Mouse (Mus musculus) ovary, postnatal 14 days (tissue): ENCODE data around the gene Trim2.

Source experiments
- DNase-seq: peaks from one replicate; pipeline ENCODE4 v3.0.0; 2022; ENCODE audit warnings: low spot score

Gene Trim2

DNA sequence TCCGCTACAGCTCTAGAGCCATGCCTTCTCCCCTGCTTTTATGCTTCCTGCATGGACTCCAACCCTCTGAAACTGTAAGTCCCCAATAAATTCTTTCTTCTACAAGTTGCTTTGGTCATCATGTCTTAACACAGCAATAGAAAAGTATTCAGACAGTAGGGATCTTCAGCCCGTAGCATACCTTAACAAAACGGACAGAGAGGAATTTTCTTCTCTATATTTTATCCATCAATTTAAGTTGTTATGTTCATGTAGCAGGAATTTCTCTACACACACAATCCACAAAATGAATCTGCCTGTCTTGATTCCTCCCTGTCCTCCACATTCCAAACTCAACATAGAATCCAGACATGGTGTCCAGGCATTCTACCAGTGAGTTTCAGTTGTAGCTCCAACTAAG, at the start of gene Trim2:
Gene Trim2 (minus strand): TSS at position 101 of the 400 bp plus-strand sequence.
- no peak for DNase-seq

DNA sequence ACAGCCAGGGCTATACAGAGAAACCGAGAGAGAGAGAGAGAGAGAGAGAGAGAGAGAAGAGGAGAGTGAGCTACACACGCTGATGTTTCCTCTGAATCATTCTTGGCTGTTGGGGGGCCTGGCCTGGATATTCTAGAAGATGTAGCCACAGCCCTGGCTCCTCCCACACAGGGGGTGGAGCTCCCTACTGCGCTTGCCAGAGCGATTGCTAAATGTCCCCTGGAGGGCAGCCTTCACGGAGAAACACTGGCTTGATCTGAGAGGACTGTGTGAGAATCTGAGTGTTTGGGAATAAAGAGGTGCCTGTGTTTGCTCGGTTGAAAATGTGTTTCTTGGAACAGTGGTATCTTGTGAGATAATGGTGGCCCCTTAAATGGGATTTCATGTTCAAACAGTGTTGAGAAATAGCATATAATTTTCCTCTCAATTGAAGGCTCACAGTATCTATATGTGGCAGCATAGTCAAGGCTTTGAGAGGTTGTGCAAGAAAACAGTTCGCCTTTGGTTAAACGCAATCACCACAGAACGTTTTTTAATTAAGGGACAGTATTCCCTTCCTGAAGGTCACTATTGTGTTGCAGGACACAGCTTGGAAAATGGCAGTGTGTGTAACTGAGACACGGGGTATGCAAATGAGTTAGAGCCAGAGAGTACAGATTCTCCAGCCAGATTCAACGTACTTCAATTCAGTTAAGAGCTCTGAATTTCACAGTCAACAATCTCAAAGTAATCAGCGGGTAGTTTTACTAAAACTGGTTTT, 49.4 kb upstream of the Trim2 start:
- peak; percentile 55 for DNase-seq

DNA sequence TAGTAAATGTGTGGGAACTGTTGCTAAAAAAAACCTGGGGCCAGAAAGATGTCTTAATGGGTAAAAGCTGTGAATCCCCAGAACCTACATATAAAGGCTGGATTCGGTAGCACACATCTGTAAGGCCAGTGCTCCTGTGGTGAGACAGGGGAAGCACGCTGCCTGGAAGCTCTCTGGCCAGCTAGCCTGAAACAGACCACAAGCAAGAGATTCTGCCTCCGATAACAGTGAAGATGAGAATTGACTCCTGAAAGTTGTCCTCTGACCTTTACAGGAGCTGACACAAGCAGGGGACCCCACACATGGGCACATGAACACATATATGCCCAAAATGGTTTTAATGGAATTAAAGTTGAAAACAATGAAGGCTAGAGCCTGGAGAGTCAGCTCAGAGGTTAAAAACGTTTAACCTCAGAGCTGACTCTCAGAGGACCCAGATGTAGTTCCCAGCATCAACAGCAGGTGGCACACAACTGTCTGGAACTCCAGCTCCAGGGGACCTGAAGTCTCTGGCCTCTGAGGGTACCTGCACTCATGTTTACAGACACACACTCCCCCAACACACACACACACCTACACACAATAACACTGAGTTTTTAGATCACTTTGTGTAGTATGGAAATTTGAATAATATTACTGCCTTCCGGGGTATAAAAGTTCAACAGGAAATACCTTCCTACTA, 45.8 kb upstream of the Trim2 start:
- DNase-seq, result peak; percentile 72

DNA sequence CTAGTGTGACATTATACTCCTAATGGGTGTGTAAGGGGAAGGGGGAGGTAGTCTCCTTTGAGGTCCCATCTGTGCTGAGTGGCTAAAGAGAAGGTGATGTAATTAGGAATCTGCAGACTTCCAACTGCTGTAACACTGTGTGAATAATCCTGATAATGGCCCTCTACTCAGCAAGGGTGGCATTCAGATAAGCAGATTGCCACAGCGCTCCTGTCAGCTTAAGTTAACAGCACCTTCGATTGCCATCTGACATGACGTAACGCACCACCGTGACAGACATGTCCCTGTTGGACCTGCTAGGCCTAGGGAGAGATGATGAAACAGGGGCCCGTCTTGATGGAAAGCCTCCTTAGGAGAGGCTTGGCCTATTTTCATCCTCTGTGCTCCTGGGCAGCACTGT, 43.6 kb upstream of the Trim2 start:
- no peak for DNase-seq

DNA sequence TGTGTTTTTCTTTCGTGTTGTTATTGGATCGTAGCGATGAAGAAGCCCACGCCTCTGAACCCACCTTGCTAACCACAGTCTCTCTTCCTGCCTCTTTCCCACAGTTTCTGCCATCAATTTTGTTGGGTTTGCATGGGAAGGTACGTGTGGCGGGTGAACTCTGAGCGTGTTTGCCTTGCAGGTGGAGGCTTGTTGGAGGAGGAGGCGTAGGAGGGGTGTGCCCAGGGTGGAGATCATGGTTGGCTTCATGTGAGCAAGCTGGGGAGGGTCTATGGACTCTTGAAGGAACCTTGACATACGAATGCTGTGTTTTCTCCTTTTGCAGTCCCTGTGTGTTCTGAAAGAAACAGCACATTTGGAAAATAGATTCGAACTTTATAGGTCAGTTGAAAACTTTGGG, 43.1 kb upstream of the Trim2 start:
- DNase-seq, result no peak

DNA sequence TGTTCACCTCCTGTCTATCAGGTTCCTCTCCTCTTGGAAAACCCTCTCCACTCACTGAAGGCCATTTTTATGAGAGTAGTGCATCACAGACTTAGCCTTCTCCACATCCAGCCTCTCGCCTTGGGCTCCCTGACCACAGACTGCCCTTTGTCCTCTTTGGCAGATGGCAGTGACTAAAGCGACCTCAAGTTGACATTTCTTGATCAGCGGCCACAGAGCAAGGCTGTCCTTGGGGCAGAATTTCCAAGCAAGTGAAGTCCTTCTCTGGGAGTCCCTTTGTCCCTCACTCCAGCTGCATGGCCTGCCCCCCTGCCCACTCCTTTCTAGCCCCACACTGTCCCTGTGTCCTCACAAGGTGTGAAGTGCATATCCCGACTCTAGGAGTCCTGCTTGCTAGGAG, 40.7 kb upstream of the Trim2 start:
- no peak for DNase-seq

DNA sequence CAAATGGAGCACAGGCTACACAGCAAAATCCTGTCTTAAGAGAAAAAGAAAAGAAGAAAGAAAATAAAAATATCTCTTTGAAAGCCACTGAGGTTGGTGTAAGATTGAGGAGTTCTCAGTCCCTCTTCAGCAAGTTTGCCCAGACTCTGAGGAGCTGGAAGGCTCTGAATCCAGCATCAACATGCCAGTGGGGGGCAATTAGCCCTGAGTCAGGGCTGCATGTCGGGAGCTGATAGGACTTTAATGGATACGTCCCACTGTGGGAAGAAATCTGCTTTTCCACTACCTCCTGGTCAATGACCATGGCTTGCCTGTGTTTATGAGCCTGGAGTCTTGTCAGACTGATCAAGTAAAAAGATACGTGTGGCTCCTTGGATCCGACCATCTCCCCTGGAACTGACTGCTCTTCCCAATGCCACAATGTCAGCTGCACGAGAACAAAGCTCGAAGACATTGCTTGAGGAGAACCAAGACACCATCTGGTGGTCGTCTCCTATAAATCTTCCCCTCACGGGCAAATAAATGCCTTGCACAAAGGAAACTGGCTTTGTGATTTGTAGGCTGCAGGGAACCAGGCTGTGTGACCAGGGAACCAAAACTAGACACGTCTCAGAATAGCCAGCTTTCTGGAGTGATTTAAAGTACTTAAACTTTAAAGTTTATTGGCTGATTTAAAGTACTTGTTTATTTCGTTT, 39.9 kb upstream of the Trim2 start:
- DNase-seq, result no peak

DNA sequence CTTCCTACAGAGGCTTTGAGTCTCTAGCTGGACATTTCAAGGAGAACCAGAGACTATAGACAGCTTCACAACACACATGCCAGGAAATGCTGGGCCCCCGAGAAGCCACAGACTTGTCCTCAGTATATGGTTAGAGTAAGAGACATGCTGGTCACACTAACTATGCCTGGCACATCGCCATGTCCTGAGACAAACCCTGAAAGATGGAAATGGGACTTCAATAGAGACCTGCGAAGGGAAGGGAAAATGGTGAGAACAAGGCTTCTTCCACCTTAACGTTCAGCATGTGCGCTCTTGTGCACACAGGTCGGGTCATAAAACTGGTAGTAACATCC, 38.9 kb upstream of the Trim2 start:
- DNase-seq, result no peak

DNA sequence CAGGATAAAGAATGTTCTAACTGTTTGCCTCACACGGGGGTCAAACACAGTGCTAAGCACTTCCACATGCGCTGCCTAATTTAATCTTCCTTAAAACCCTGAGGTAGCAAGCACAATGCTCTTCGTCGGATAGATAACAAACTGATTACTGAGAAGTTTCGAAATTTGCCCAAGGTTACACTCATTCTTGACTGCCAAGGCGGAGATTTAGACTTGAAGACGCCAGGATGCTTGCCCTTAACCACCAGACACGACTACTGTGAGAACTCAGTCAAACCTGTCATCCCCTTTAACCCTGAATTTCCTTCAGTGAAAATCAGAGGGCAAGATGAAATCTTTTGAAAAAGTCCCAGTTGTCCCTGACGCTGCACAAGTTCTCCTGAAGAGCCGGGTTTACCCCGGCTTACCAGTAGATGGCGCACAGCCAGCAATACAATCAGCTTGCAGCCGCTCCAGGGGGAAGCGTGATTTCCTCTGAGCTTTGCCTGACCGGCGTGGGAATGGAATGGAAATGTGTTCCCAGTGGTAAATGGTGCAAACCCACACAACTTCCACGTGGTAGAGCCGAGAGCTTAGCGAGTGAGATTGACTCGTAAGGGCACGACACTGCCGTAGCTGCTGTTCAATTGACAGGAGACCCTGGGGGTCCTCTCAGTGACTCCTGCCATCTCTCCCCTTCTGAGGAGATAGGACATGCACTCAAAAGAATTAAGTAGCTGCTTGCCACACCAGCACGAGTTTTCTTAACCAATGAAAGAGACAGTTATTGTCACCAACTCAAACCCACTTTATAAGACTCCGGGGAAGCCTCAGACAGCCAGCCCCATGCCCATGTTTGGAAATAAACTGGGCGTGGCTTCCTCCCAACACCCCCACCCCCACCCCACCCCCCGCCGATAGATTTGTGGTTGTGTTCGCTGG, 38.3 kb upstream of the Trim2 start:
- DNase-seq, result peak; percentile 76

DNA sequence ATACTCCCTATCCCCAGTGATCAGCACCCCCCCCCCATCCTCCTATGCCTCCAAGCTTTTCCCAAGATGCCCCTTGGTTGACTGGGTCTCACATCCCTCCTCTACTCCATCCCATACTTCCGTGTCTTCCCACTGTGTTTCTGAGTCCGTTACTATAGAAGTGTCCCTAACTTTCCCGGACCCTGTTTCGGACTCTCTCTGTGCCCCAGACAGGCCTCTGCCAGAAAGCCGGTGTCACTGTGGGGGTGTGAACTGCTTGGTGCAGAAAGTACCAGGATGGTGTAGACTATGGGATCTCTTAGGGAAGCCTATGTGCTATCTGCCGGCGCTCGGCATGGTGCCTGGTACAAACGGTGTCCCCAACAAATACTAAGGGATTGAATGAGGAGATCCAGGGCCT, 36.4 kb upstream of the Trim2 start:
- DNase-seq, result no peak

DNA sequence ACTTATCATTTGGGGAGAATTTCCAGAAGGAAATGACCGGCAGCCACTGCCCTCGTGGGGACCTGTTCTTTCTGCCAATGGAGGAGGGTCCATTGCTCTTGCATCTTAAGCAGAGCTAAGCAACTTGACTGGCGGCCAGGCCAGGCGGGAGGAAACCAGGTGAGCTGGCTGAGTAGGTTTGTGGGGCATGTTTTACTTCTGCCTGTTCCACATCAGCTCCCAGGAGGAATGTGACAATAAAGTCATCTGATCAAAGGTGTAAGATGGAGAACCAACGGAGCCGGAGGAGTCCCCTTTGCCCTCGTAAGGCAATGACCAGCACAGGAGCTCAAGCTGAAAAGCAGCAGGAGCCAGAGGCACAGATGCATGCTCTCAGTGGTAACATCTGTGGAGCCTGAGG, 35.1 kb upstream of the Trim2 start:
- DNase-seq, result peak; percentile 34

DNA sequence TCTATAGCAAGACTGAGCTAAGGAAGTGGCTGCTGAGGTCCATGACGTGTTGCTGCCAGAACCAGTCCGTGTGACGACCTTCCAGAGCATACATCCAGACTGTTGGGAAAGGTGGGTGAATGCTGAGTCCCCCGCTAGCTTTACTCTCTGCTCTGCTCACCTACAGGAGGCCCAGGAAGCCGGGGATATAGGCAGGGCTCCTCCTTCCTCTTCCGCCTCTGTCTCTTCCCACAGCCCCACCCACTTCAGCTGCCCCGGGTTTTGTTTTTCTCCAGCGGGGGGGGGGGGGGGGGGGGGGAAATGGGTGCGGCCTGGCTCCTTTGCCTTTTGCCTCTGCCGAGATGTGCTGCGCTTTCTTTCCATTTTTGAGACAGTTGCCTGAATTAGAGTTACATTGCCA, 30.9 kb upstream of the Trim2 start:
- no peak for DNase-seq

DNA sequence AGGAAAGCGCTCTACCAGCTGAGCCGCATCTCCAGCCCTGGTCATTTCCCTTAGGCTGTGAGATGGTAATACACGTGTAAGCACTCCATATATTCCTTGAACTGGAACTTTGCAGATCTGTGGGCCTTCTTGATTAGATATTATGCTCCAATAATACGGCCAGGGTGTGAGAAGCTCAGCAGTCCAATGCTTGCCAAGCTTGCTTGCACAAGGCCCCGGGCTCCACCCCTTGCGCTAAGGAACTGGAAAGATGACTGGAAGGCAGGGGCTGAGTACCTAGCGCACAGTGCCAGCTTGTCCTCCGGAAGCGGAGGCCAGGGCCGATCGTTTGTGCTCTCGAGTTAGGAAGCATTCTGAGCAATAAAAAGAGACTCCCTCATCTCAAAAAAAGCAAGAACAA, 29.7 kb upstream of the Trim2 start:
- no peak for DNase-seq

DNA sequence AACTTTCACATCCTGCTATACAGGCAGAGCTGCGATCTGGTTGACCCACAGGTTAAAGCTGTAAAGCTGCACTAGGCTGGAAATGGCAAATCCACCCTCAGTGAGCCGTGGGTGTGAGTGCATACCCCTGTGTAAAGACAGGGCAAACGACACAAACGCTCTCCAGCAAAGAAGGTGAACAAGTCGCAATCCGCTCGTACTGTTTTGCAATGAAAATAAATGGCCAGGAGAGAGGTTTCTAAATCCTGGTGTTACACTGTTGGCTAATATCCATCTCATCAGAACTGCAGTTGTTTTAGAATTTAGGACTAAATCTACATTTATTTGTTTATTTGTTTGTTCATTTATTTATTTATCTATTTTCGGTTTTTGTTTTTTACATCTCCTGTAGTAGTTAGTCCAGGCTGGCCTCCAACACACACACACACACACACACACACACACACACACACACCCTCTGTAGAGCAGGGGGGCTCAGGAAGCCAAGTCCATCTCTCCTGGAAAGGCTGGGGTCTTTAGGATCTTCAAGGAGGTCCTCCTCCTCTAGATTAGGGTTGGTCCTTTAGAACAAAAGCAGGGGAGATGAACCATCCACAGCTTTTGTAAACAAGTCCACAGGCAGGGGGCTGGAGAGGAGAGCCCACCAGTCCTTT, 28.9 kb upstream of the Trim2 start:
- no peak for DNase-seq

DNA sequence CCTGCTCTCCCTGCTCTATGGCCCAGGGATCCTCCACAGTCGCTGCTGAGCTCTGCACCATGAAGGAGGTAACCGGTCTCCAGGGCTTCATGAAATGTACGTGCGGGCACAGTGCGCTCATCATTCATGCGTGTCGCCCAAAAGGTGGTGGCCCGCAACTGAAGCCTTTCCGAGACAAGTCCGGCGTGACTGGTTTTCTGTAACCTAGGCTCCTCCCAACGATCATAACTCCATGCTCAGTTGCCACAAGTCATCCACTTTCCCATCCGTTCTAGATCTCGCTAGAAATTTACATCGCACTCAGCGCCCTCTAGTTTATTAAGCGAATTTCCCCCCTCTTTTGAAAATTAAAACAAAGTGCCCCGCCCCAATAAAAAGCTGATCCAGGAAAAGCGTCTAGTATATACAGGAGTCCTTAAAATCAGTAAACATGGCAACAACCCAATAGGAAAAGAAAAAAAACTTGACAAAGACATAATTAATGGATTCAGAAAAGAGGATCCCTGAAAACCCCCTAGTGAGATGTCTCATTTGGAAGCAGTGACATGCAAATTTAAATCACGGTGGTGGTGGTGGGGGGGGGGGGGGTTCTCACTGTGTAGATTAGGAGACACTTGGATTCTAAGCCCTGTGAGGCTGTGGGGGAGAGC, 28.2 kb upstream of the Trim2 start:
- no peak for DNase-seq

DNA sequence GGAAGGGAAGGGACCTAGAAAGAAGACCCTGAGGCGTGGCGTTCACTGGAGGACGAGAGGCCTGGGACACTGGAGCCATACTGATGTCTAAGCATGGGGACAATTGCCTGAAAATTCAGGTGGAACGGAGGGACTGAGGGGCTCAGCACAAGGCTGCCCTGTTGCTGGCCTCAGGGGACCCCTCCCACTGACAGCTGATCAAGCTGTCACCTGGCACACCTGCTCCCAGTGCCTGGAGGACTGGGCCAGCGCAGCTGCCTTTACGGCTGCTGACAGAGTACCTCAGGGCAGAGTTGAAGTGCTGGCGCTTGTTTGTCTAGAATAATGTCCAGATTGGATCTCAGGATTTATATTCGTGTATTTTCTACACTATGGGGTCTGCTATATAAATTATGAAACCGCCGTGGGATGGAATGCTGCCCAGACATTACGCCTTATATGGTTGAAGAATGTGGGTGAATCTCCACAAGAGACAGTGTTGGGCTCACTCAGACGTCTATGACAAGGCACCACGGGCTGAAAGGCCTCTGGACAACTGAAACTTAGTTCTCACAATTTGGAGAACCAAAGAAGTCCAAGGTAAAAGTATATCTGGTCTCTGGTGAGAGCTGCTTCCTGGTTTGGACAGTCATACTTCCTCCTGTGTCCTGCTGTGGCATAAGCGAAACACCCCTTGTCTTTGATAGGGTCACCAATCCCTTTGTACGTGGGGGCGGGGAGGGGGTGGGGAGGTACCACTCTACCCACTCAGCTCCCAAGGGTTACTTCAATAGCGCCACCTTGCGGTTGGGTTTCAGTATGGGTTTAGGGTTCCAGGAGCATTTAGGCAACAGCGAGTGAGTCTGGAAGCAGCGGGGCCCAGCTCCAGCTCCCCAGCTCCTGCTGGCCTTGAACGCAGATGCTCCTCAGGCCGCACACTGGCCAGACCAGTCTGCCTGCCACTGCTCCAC, 27.0 kb upstream of the Trim2 start:
- DNase-seq, result peak; percentile 52

DNA sequence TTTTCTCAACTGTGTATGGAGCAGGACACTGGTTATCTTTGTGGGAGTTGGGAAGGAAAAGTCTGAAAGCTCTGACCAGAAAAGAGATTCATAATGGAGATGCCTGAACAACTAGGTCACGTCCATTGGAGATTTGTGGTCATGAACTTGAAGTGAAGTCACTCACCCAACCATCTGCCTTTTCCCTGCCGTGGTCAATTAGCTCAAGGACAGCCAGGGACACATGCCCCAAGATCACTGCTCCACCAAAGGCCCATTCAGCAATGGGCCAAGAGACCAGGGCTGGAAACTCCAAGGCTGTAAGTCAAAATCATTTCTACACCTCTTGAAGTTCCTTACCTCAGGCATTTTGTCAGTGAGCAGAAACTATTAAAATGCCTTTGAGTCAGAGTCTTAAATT, 23.5 kb upstream of the Trim2 start:
- no peak for DNase-seq

DNA sequence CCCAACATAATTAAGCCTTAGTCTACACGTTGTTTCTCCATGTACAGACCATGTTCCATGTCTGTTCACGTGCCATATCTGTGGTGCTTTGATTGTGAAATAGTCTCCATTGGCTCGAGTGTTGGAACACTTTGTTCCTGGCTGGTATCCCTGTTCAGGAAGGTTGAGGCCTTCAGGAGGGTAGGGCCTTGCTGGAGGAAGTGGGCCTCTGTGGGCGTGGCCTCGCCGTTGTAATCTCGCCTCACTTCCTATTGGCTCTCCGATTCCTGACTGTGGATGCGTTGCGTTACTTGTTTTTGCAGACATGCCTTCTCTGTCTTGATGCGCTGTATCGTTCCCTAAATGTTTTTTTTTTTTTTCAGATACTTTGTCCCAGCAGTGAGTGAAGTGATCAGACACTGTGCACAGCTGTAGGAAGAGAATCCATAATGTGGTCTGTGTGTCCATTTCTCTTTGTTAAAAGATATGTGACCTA, 18.3 kb upstream of the Trim2 start:
- no peak for DNase-seq

DNA sequence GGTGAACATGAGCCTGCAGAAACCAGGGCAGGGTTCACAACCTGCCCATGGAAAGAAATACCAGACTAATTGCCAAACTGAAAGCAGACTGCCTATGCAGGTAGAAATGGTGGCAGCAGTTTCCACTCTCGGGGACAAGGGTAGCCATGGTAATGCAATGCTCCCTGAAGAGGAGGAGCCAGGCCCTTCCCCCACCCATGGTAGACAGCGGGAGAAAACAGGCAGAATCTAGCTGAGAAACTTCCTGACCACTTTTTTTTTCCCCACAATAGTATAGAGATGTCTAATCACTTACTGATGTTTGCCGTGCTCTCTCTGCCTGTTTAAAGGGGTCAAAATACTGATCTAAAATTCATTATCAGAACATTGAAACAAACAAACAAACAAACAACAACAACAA, 17.8 kb upstream of the Trim2 start:
- DNase-seq, result no peak

DNA sequence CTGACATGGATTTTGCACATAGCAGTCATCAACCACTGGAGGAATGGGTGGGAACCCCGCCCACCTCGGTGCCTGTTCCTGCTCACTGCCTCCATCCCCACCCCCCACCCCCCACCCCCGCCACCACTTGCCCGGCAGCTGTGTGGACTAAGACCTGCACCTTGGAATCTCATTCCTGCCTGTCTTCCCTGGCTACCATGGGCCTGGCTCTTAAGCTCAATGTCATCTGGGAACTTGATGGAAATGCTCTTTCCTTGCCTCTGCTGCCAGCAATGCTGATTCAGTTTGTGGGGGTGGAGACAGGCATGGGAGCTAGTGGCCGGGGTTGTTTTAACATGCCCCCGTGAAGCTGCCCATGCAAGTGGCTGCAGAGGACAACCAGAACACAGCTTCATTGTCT, 17.3 kb upstream of the Trim2 start:
- DNase-seq, result no peak
